Mouse (Mus musculus): ENCODE measurements around the gene Gzmf. TPM values are rescaled to one million over a fixed set of nuclear protein-coding genes. Genes with fewer than 3 reads are reported as not detected.
"Not testable (repeated sequence)": the region's sequence is repeated elsewhere in the genome, so short reads cannot be mapped to it uniquely, and the experiment has no call there.

The Gzmf gene
- not detected in 2 replicates for total RNA-seq (2014; rRNA removed; ENCODE audit: low replicate concordance)
- polyA plus RNA-seq (2015; fragmentation: Nextera tagmentation; extraction: Ambion mirVana): not detected in 2 replicates

DNA sequence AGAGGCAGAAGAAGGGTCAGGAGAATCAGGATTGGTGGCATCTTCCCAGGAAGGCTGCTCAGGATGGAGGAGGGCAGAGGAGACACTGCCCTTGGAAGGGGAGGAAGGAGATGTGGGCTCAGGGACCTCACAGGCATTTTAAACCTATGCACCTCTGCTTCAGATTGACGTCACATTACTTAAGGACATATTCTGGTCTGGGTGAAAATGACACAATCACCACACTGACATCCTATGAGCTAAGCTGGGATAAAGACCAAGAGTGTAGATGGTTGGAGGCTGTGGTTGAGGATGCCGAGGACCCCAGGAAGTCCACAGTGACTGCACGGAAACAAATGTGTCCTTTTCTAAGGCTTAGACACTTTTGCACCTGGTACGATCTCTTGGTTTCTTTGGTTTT is at the start of gene Gzmf:
Gene Gzmf, minus strand, starts transcription at position 101 of the 400 bp plus-strand sequence.
- no peaks in the 10 kb centered on the region for H3K36me3 ChIP-seq (replicated peaks; ENCODE audit: control insufficient read depth, insufficient read depth, low read length)
- no peak within 1 kb of the TSS for H3K4me2 ChIP-seq (ENCODE audit: low read depth, low read length)
- no peak within 1 kb of the TSS for H3K27ac ChIP-seq (ENCODE audit: low read depth)
- no peak within 1 kb of the TSS for H3K9ac ChIP-seq (replicated peaks; ENCODE audit: low read depth, low read length)
- 80% methylated on average over 4 of the region's 4 CpGs for WGBS
- DNase-seq (ENCODE audit: low spot score) (no peak), ATAC-seq (ENCODE audit: insufficient read depth, low read depth) (no peak)
- H3K4me3 ChIP-seq (ENCODE audit: low read depth, low read length): no peak within 1 kb of the TSS
- H3K9me3 ChIP-seq (replicated peaks; ENCODE audit: control insufficient read depth, low read length): no peaks in the 10 kb centered on the region
- no peaks in the 10 kb centered on the region for H3K27me3 ChIP-seq (ENCODE audit: control insufficient read depth, insufficient read depth, low read length)
- no peaks in the 10 kb centered on the region for H3K4me1 ChIP-seq (ENCODE audit: control insufficient read depth, insufficient read depth)
- no peak for TF ChIP-seq CTCF (IDR thresholded peaks at IDR 0.05; ENCODE audit: low read depth)
- no peak for TF ChIP-seq EP300 (IDR thresholded peaks at IDR 0.05; ENCODE audit: low read depth)

DNA sequence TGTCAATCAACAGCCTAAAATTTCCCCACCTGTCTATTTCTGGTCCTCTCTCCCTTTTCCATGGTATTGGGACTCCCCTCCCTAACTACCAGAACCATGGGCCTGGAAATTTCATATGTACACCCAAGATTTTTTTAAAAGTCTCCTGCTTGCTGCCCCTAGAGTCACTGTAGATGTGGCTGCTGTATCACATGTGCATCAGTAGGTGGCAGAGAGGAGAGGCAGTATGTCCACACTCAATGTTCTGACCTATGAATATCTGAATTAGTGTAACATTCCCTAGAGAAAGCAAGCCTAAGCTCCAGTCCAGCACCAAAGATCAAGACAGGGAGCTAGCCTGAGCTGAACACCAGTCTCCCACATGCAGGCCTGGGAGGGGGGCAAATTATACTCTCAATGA is 29.2 kb upstream of the Gzmf start:
- Histone ChIP-seq H3K9me3 (replicated peaks; ENCODE audit: control insufficient read depth, low read length) (no peaks in the 10 kb centered on the region), H3K36me3 (replicated peaks; ENCODE audit: control insufficient read depth, insufficient read depth, low read length) (no peaks in the 10 kb centered on the region), H3K27ac (ENCODE audit: low read depth) (no peak overlapping the region), H3K9ac (replicated peaks; ENCODE audit: low read depth, low read length) (no peak overlapping the region), H3K4me2 (ENCODE audit: low read depth, low read length) (no peak overlapping the region), H3K4me3 (ENCODE audit: low read depth, low read length) (no peak overlapping the region), H3K4me1 (ENCODE audit: control insufficient read depth, insufficient read depth) (no peaks in the 10 kb centered on the region), H3K27me3 (ENCODE audit: control insufficient read depth, insufficient read depth, low read length) (no peaks in the 10 kb centered on the region)
- no peak for TF ChIP-seq EP300 (IDR thresholded peaks at IDR 0.05; ENCODE audit: low read depth)
- no peak for TF ChIP-seq CTCF (IDR thresholded peaks at IDR 0.05; ENCODE audit: low read depth)
- ATAC-seq (ENCODE audit: insufficient read depth, low read depth) (no peak), DNase-seq (ENCODE audit: low spot score) (no peak)

DNA sequence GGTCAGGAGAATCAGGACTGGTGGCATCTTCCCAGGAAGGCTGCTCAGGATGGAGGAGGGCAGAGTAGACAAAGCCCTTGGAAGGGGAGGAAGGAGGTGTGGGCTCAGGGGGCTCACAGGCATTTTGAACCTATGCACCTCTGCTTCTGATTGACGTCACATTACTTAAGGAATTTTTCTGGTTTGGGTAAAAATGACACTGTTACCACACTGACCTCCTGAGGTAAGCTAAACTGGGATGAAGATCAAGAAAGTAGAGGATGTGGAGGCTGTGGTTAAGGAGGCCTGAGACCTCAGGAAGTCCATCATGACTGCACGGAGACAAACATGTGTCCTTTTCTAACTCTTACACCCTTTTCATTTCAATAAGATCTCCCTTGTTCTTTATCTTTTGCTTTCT is 23.3 kb upstream of the Gzmf start, which contains the start of gene Gzmc:
Gene Gzmc, minus strand, starts transcription at position 101 of the 400 bp plus-strand sequence.
- no peaks in the 10 kb centered on the region for H3K36me3 ChIP-seq (replicated peaks; ENCODE audit: control insufficient read depth, insufficient read depth, low read length)
- H3K27me3 ChIP-seq (ENCODE audit: control insufficient read depth, insufficient read depth, low read length): no peaks in the 10 kb centered on the region
- 73% methylated on average over 2 of the region's 2 CpGs for WGBS

DNA sequence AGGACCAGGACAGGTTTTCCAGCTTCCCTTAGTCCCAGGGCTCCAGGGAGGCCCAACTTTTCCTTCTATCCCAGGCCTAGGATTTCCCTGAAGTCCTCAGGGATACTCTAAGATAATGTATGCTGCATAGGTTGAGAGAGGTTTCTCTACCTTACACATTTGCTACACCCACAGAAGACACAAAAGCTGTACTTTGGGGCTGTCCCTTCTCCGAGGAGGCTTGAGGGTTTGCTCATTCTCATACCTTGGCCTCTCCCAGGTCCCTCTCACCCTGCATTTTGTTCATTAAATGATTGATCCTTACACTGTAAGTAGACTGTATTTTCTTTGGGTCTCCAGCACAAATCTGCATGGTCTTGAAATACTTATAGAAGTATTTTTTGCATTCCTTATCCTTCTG is 5.6 kb downstream of the Gzmf start:
- Histone ChIP-seq H3K9me3 (replicated peaks; ENCODE audit: control insufficient read depth, low read length) (no peaks in the 10 kb centered on the region), H3K36me3 (replicated peaks; ENCODE audit: control insufficient read depth, insufficient read depth, low read length) (no peaks in the 10 kb centered on the region), H3K9ac (replicated peaks; ENCODE audit: low read depth, low read length) (no peak overlapping the region), H3K27me3 (ENCODE audit: control insufficient read depth, insufficient read depth, low read length) (no peaks in the 10 kb centered on the region), H3K27ac (ENCODE audit: low read depth) (no peak overlapping the region), H3K4me2 (ENCODE audit: low read depth, low read length) (no peak overlapping the region), H3K4me3 (ENCODE audit: low read depth, low read length) (no peak overlapping the region), H3K4me1 (ENCODE audit: control insufficient read depth, insufficient read depth) (no peaks in the 10 kb centered on the region)
- 81% methylated on average over 1 of the region's 1 CpGs for WGBS
- DNase-seq (ENCODE audit: low spot score) (no peak), ATAC-seq (ENCODE audit: insufficient read depth, low read depth) (no peak)
- TF ChIP-seq CTCF (IDR thresholded peaks at IDR 0.05; ENCODE audit: low read depth) (no peak), EP300 (IDR thresholded peaks at IDR 0.05; ENCODE audit: low read depth) (no peak)

More for the DNA sequence above, 23.3 kb upstream of the Gzmf start, which contains the start of gene Gzmc:
- no peaks in the 10 kb centered on the region for H3K4me1 ChIP-seq (ENCODE audit: control insufficient read depth, insufficient read depth)
- H3K9ac ChIP-seq (replicated peaks; ENCODE audit: low read depth, low read length): no peak within 1 kb of the TSS
- TF ChIP-seq CTCF (IDR thresholded peaks at IDR 0.05; ENCODE audit: low read depth) (no peak), EP300 (IDR thresholded peaks at IDR 0.05; ENCODE audit: low read depth) (no peak)
- H3K4me3 ChIP-seq (ENCODE audit: low read depth, low read length): no peak within 1 kb of the TSS
- H3K4me2 ChIP-seq (ENCODE audit: low read depth, low read length): no peak within 1 kb of the TSS
- ATAC-seq (ENCODE audit: insufficient read depth, low read depth): no peak
- DNase-seq (ENCODE audit: low spot score): no peak
- no peak within 1 kb of the TSS for H3K27ac ChIP-seq (ENCODE audit: low read depth)
- H3K9me3 ChIP-seq (replicated peaks; ENCODE audit: control insufficient read depth, low read length): no peaks in the 10 kb centered on the region

DNA sequence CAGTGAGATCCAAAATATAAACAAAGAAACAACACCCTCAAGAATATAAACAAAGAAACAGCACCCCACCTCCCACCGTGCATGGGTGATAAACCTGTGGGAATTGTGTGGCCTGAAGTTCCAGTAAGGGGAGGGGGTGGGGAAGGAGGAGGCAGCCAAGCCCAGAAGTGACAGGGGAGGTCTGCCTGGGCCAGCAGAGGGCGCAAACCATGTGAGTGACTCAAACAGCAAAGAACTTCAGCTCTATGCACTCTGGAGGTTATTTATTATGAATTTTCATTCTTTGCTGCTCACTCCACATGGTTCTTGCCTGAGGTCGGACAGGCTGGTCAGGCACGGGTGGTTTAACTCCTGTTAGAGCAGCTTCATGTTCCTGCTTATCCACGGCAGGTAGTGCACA is 6.2 kb downstream of the Gzmf start:
- ATAC-seq (ENCODE audit: insufficient read depth, low read depth); H3K4me2 ChIP-seq (ENCODE audit: low read depth, low read length); H3K4me1 ChIP-seq (ENCODE audit: control insufficient read depth, insufficient read depth); H3K27me3 ChIP-seq (ENCODE audit: control insufficient read depth, insufficient read depth, low read length); H3K27ac ChIP-seq (ENCODE audit: low read depth); H3K9ac ChIP-seq (replicated peaks; ENCODE audit: low read depth, low read length); H3K9me3 ChIP-seq (replicated peaks; ENCODE audit: control insufficient read depth, low read length); H3K4me3 ChIP-seq (ENCODE audit: low read depth, low read length); H3K36me3 ChIP-seq (replicated peaks; ENCODE audit: control insufficient read depth, insufficient read depth, low read length): not testable (repeated sequence)
- TF ChIP-seq CTCF (IDR thresholded peaks at IDR 0.05; ENCODE audit: low read depth): peak; percentile 54
- WGBS: 29% methylated on average over 5 of the region's 5 CpGs
- peak; percentile 30 for DNase-seq (ENCODE audit: low spot score)

DNA sequence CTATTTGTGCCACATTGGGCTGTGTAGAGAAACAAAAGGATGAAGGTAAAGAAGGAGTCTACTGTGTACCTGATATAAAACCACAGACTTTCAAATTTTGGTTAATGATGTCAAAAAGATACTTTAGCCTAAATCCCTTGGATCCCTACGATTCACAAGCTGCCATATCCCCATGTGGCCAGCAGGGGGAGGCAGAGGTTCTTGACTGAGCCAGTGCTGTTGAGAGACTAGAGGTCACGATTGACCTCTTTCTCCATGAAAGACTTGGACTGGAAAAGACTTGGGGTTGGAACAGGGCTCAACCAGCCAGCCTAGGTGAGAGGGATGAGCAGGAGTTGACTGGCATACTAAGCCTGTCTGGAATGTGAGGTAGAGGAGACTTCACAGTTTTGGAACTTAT is 7.2 kb downstream of the Gzmf start:
- Histone ChIP-seq H3K4me2 (ENCODE audit: low read depth, low read length) (no peak overlapping the region), H3K27ac (ENCODE audit: low read depth) (no peak overlapping the region), H3K4me1 (ENCODE audit: control insufficient read depth, insufficient read depth) (no peaks in the 10 kb centered on the region), H3K4me3 (ENCODE audit: low read depth, low read length) (no peak overlapping the region), H3K9me3 (replicated peaks; ENCODE audit: control insufficient read depth, low read length) (no peaks in the 10 kb centered on the region), H3K27me3 (ENCODE audit: control insufficient read depth, insufficient read depth, low read length) (no peaks in the 10 kb centered on the region), H3K36me3 (replicated peaks; ENCODE audit: control insufficient read depth, insufficient read depth, low read length) (no peaks in the 10 kb centered on the region), H3K9ac (replicated peaks; ENCODE audit: low read depth, low read length) (no peak overlapping the region)
- DNase-seq (ENCODE audit: low spot score) (peak; percentile 10), ATAC-seq (ENCODE audit: insufficient read depth, low read depth) (no peak)
- 1% methylated on average over 2 of the region's 2 CpGs for WGBS
- TF ChIP-seq CTCF (IDR thresholded peaks at IDR 0.05; ENCODE audit: low read depth): peak; percentile 88
- no peak for TF ChIP-seq EP300 (IDR thresholded peaks at IDR 0.05; ENCODE audit: low read depth)
